Mouse (Mus musculus) thymus, adult 2 months (tissue): ENCODE measurements around the gene Gm5134. TPM values are rescaled to one million over a fixed set of nuclear protein-coding genes. Genes with fewer than 3 reads are reported as not detected.
A peak's percentile ranks its signal among the peaks of the same experiment; 100 is the strongest.

ENCODE experiments used
- DNase-seq: peaks from one replicate; pipeline ENCODE4 v3.0.0; 2021
- H3K27ac ChIP-seq: fragments of 200-500 bp; 2 replicates; pipeline ENCODE4 v1.5.1; 2012; ENCODE audit warnings: low read length, control low read depth; ENCODE audit not compliant: control insufficient read depth, insufficient read depth
- H3K27me3 ChIP-seq: fragments of 200-500 bp; 2 replicates; pipeline ENCODE4 v1.6.1; 2012; ENCODE audit warnings: mild to moderate bottlenecking, low read length, moderate library complexity, mixed read lengths; ENCODE audit not compliant: control insufficient read depth, insufficient read depth
- H3K36me3 ChIP-seq: fragments of 200-500 bp; 2 replicates; pipeline ENCODE4 v1.6.1; 2012; ENCODE audit warnings: mild to moderate bottlenecking, low read length, moderate library complexity; ENCODE audit not compliant: control insufficient read depth, insufficient read depth
- H3K4me1 ChIP-seq: fragments of 200-500 bp; replicated peaks from 2 replicates; pipeline ENCODE4 v1.6.1; 2012; ENCODE audit warnings: low read length; ENCODE audit not compliant: control insufficient read depth, insufficient read depth
- H3K4me3 ChIP-seq: fragments of 200-500 bp; 2 replicates; pipeline ENCODE4 v1.5.1; 2012; ENCODE audit warnings: mild to moderate bottlenecking, low read length, control low read depth, moderate library complexity; ENCODE audit not compliant: control insufficient read depth, insufficient read depth
- CTCF ChIP-seq: fragments of 200-500 bp; IDR thresholded peaks from 2 replicates; pipeline ENCODE4 v1.5.1; 2012; ENCODE audit warnings: mild to moderate bottlenecking, control low read depth, low read length, moderate library complexity, borderline replicate concordance; ENCODE audit not compliant: control insufficient read depth, poor library complexity, insufficient read depth; ENCODE audit errors: extremely low read depth
- POLR2A ChIP-seq: fragments of 200-500 bp; IDR thresholded peaks from 2 replicates; pipeline ENCODE4 v1.6.1; 2012; ENCODE audit warnings: mild to moderate bottlenecking, low read length, control low read depth, moderate library complexity; ENCODE audit not compliant: control insufficient read depth, poor library complexity, insufficient read depth; ENCODE audit errors: extremely low read depth
- WGBS: fragments of 180-500 bp; shearing (Covaris S2); methylation state at CpG from one replicate; pipeline ENCODE4 v1.1.7; 2018; 5-methylcytosine and 5-hydroxymethylcytosine counted together
- polyA plus RNA-seq: library from polyadenylated mRNA; depleted of rRNA; stranded (reverse); fragments of >200 nt; gene quantifications from 2 replicates; pipeline ENCODE4 v1.2.3, GENCODE M21; 2012; rRNA removed

The Gm5134 gene
- 4.0 and 4.3 TPM in 2 replicates for polyA plus RNA-seq

- Histone ChIP-seq H3K27me3 (no peaks in the 10 kb centered on the region), H3K4me3 (peak within 1 kb of the TSS; percentile 88), H3K36me3 (no peaks in the 10 kb centered on the region), H3K4me1 (peaks cover 19% of the 10 kb centered on the region), H3K27ac (peak within 1 kb of the TSS; percentile 32; the same call in 1 of the 2 replicates)
- no peak for TF ChIP-seq POLR2A
- no peak for TF ChIP-seq CTCF
- WGBS = 23% methylated on average over 20 of the region's 20 CpGs
- peak; percentile 42 for DNase-seq
Measured at GRCm38 (mm10) chr10:75954381-75954811, at the start of gene Gm5134. Gm5134 (plus strand) TSS chr10:75954514.

GRCm38 (mm10) chr10:75906882-75907281 lies 47.4 kb upstream of the Gm5134 start:
- Histone ChIP-seq H3K27ac (no peak overlapping the region), H3K36me3 (peaks cover 68% of the 10 kb centered on the region), H3K27me3 (no peaks in the 10 kb centered on the region), H3K4me3 (no peak overlapping the region), H3K4me1 (no peaks in the 10 kb centered on the region)
- no peak for DNase-seq
- TF ChIP-seq POLR2A (no peak), CTCF (no peak)
- WGBS = 97% methylated on average over 4 of the region's 4 CpGs

DNA sequence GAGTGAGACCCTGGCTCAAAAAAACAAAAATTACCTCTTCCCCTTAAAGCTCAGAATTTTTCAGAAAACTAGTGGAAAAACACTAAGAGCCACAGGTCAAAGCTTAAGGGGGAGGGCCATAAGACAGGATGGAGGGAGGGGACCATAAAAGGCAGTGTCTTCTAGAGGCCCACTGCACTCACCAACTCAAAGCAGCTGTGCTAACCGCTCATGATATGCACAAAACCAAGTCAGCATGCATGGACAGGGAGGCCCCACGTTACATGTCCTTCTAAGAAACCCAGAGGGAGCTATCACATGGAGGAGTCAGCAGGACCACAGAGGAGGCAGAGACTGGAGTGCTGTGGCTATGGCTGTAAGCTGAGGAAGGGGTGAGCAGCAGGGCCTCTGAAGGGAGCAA lies 43.6 kb upstream of the Gm5134 start:
- Histone ChIP-seq H3K36me3 (peaks cover 39% of the 10 kb centered on the region), H3K4me3 (no peak overlapping the region), H3K27ac (no peak overlapping the region), H3K27me3 (no peaks in the 10 kb centered on the region), H3K4me1 (no peaks in the 10 kb centered on the region)
- TF ChIP-seq POLR2A (no peak), CTCF (no peak)
- WGBS = 95% methylated on average over 2 of the region's 2 CpGs
- no peak for DNase-seq

DNA sequence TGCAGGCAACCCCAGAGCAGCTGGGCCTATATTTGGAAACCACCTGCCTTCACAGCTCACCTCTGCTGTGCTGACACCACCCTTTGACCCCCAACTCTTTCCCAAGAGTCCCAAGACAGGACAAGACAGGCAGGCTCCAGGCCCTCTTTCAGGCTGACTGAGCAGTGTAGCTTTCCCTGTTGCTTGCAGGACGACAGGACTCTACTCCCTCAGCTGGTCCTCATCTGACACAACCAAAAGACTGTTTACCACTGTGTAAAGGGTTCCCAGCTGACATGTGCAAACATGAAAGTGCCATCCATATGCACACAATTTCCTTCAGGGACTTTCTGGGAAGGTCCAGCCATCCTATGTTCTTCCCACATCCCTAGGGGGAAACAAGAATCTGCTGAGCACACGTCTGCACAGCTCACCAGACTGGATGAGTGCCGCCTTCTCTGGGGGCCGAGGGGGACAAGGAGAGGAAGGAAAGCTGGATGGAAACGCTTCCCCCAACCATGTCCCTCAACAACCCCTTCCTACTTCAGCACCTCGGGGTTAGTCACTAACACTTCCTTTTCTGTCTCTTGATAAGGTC lies 41.2 kb upstream of the Gm5134 start:
- DNase-seq = no peak
- H3K27ac ChIP-seq = no peak overlapping the region
- H3K4me1 ChIP-seq = no peaks in the 10 kb centered on the region
- H3K4me3 ChIP-seq = no peak overlapping the region
- peaks cover 23% of the 10 kb centered on the region for H3K36me3 ChIP-seq
- no peaks in the 10 kb centered on the region for H3K27me3 ChIP-seq
- WGBS = 75% methylated on average over 6 of the region's 6 CpGs
- TF ChIP-seq CTCF (no peak), POLR2A (no peak)

- Histone ChIP-seq H3K4me3 (no peak overlapping the region), H3K27ac (no peak overlapping the region), H3K4me1 (0 out of 2 replicates have a peak, but pooled peaks cover 2% of the 10 kb centered on the region), H3K27me3 (no peaks in the 10 kb centered on the region), H3K36me3 (peaks cover 10% of the 10 kb centered on the region)
- no peak for DNase-seq
- TF ChIP-seq POLR2A (no peak), CTCF (no peak)
- 81% methylated on average over 7 of the region's 7 CpGs for WGBS
Measured at GRCm38 (mm10) chr10:75915557-75915956, 38.8 kb upstream of the Gm5134 start.

DNA sequence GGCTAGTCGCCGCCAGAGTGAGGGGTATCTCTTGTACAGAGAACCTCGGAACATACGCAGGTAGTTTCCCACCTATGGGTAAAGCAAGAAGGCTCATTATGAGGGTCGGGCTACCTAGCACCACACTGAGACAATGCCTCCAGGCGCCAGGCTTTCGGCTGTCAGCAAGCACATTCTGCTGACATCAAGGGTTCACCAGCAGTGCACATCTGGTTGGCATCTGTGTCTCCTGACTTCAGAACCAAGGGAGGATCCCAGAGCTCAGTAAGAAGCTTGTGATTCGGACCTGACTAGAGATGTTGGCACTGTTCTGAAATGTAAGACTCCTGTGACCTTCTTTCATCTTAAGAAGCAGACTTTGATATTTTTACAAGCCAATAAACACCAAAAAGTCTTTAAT lies 37.5 kb upstream of the Gm5134 start:
- peaks cover 2% of the 10 kb centered on the region; the same call in 1 of the 2 replicates for H3K4me1 ChIP-seq
- no peaks in the 10 kb centered on the region for H3K27me3 ChIP-seq
- no peak overlapping the region for H3K4me3 ChIP-seq
- TF ChIP-seq POLR2A (no peak), CTCF (no peak)
- no peaks in the 10 kb centered on the region for H3K36me3 ChIP-seq
- WGBS = 96% methylated on average over 8 of the region's 8 CpGs
- DNase-seq = no peak
- no peak overlapping the region for H3K27ac ChIP-seq
